Mouse (Mus musculus): ENCODE data around the gene Tmem127.
A peak's percentile ranks its signal among the peaks of the same experiment; 100 is the strongest.
"Not testable (repeated sequence)": the region's sequence is repeated elsewhere in the genome, so short reads cannot be mapped to it uniquely, and the experiment has no call there.

Tmem127 gene

GRCm38 (mm10) chr2:127267854-127268253 lies 20.1 kb downstream of the Tmem127 start:
- no peak for DNase-seq (ENCODE audit: low spot score)

GRCm38 (mm10) chr2:127269491-127270299 lies 22.0 kb downstream of the Tmem127 start, which contains the start of gene Stard7:
Gene Stard7, plus strand, starts transcription at chr2:127270218.
- DNase-seq (ENCODE audit: low spot score), result peak; percentile 90

- peak; percentile 77 for DNase-seq (ENCODE audit: low spot score)
These were observed 22.8 kb downstream of the Tmem127 start for GRCm38 (mm10) chr2:127270300-127271041.

- no peak for DNase-seq (ENCODE audit: low spot score)
These were observed 23.4 kb downstream of the Tmem127 start for GRCm38 (mm10) chr2:127271042-127271515.

GRCm38 (mm10) chr2:127272049-127272448 lies 24.3 kb downstream of the Tmem127 start:
- not testable (repeated sequence) for DNase-seq (ENCODE audit: low spot score)

DNA sequence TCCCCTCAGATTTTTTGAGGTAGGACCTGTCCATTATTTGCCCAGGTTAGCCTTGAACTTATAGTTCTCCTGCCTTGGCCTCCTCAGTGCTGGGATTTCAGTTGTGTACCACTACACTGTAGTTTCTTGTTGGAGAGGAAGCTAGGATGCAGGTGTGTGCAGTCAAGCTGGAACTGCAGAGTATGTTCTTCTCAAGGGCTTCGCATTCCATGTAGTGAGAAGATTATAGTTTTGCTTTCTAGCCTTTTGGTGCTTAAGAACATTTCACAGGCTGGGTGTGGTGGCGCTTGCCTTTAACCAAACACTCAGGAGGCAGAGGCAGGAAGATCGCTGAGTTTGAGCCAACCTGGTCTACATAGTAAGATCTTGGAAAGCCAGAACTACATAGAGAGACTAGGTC lies 25.1 kb downstream of the Tmem127 start:
- no peak for DNase-seq (ENCODE audit: low spot score)

GRCm38 (mm10) chr2:127274590-127274989 lies 26.9 kb downstream of the Tmem127 start:
- no peak for DNase-seq (ENCODE audit: low spot score)

DNA sequence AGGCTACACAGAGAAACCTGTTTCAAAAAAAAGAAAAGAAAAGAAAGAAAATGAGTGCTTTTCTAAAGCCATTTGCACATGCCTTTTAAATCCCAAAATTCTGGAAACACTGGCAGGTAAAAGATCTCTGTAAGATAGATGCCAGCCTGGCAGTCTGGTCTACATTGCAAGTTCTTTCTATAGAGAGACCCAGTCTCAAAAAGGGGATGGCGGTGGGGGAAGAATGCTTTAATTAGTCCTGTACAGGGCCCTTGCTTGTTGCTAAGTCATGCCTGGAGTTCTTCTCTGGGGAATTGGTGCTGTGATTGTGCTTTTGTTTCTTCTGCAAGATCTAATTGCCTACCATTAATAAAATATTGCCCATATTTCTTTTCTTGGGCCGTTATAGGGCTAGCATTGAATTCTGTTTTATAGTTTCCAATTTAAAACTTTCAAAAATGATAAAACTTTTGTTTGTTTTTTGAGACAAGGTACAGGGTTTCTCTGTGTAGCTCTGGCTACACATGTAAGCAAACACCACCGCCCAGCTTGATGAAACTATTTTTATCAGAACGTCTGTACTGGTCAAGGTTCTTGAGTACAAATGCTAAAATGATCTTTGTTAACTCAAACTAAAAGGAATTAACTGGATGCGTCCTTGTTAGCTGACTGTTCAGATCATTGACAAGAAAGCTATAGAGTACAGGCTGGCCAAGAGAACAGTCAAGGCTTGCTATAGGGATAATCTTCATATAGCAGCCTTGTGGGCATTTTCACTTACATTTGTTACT lies 28.0 kb downstream of the Tmem127 start:
- DNase-seq (ENCODE audit: low spot score), result no peak

GRCm38 (mm10) chr2:127278162-127278561 lies 30.5 kb downstream of the Tmem127 start:
- DNase-seq (ENCODE audit: low spot score), result no peak

DNA sequence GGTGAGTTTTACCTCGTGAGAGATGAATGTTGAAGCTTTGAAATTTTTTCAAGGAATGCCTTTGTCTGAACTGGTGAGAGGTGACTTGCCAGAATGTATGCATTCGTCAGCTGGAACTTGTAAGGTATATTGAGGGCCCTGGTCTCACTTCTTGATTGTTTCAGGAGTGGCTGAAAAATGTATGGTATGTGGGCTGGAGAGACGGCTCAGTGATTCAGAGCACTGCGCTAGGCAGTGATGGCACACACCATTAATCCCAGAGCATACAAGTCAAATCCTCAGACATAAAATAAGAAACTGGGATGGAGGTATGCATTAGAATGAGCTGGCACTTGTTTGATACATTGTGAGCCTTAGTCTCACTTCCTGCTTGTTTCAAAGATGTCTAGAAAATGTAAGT lies 44.5 kb downstream of the Tmem127 start:
- DNase-seq (ENCODE audit: low spot score), result no peak

GRCm38 (mm10) chr2:127297001-127297805 lies 49.5 kb downstream of the Tmem127 start:
- DNase-seq (ENCODE audit: low spot score), result no peak

DNA sequence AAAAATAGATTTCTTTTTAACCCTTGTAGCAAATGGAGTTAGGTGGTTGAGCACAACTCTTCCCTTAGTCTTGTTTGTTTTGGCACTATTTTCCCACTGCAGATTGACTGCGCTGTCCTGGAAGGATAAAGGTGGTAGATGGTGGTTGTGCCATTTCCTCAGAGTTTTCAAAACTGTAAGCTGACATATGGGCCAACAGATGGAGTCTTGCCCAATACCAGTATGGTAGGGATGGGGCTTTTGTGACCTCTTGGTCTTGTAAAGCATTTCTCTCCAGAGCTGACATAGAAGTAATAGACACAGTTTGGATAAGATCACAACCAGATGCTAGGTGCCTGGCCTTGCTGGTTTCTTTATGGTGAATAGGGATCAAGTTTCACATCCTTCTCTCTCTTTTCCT lies 50.3 kb downstream of the Tmem127 start:
- DNase-seq (ENCODE audit: low spot score), result no peak

DNA sequence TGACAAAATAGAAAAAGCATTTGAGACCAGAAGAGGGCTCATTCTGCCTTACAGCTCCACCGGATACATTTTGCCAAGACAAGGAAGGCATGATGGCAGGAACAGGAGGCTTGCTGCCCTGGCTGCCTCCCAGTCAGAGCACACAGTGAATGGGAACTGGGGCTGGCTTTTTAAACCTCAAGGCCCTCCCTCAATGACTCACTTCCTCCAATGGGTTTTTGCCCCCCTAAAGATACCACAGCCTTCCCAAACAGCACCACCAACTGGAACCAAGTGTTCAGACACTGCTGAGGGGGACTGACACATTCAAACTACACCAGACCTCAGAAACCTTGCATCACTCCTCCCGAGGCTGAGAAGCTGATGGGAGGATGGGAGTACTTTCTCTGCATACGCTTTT lies 53.0 kb downstream of the Tmem127 start:
- DNase-seq (ENCODE audit: low spot score), result no peak

DNA sequence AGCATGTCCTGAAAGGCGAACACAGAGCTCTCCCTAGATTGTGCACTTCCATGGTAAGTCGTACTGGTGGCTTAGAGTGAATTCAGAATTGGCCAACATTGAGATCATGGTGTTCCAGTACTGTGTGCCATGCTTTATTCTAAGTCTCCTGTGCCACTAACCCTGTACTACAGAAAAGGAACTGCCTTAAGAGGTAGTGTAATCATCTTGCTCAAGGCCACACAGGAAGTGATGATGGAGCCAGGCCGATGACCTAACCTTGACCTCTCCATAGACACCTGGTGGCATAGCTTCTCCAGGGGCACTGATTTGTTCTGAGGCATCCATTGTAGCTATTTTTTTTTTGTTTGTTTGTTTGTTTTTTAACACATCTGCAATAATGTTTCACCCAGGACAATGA lies 54.2 kb downstream of the Tmem127 start:
- DNase-seq (ENCODE audit: low spot score), result no peak

GRCm38 (mm10) chr2:127304192-127304591 lies 56.5 kb downstream of the Tmem127 start:
- DNase-seq (ENCODE audit: low spot score), result not testable (repeated sequence)

DNA sequence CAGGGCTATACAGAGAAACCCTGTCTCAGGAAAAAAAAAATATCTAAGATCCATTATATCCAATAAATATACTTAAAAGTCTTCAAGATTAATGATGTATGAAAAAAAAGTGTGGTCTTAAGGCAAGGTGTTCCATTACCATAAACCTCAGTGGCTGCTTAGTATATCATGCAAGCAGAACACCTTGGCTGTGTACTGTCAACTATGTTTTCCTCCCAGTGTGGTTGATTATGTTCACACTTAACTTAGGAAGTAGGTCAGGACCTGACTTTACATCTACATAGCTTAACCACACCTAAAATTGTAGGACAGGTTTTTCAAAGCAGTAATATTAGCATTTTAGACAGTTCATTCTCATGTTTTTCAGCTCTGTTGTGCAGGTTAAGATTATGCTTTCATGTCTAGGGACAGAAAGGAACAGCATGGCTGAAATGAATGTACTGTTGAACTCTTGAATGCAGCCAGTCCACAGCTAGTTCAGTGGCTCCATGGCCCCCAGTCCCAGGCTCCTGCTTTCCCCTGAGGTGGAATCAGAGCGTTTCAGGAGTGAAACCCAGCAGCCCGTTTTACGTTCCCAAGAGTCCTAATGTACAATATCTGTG lies 57.0 kb downstream of the Tmem127 start:
- no peak for DNase-seq (ENCODE audit: low spot score)

GRCm38 (mm10) chr2:127306123-127306522 lies 58.4 kb downstream of the Tmem127 start:
- DNase-seq (ENCODE audit: low spot score), result no peak

- DNase-seq (ENCODE audit: low spot score), result no peak
These were observed 59.5 kb downstream of the Tmem127 start for GRCm38 (mm10) chr2:127307179-127307578.

- no peak for DNase-seq (ENCODE audit: low spot score)
These were observed 61.0 kb downstream of the Tmem127 start for GRCm38 (mm10) chr2:127308660-127309059.

DNA sequence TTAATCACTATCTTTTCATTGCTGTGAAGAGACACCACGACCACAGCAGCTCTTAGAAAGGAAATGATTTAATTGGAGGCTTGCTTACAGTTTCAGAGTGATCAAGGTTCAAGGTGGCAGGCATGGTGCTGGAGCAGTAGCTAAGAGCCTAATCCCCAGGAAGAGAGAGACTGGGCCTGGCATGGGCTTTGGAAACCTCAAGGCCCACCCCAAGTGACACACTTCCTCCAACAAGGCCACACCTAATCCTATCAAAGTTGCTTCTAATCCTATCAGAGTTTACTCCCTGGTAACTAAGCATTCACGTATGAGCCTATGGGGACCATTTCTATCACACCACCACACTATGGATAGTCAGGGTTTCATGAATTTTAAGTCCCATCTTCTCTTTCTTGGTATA lies 62.5 kb downstream of the Tmem127 start:
- DNase-seq (ENCODE audit: low spot score), result no peak

GRCm38 (mm10) chr2:127310685-127311084 lies 63.0 kb downstream of the Tmem127 start:
- no peak for DNase-seq (ENCODE audit: low spot score)

Data from urinary bladder, postnatal 25 days (tissue).